Mouse (Mus musculus) ES-E14 (cell line): Measurements from ENCODE around the gene Slc4a1.

Experiments used
- CHD2 ChIP-seq: IDR thresholded peaks from 2 replicates; pipeline ENCODE4 v1.6.1; 2014; ENCODE audit warnings: mild to moderate bottlenecking, low read depth, low read length, inconsistent platforms
- HCFC1 ChIP-seq: IDR thresholded peaks from 2 replicates; pipeline ENCODE4 v1.6.1; 2012; ENCODE audit warnings: low read length, inconsistent platforms, borderline replicate concordance; ENCODE audit not compliant: insufficient read depth
- MAFK ChIP-seq: IDR thresholded peaks from 2 replicates; pipeline ENCODE4 v1.6.1; 2014; ENCODE audit warnings: mild to moderate bottlenecking, low read depth, low read length, inconsistent platforms; ENCODE audit not compliant: insufficient read depth
- ZC3H11A ChIP-seq: IDR thresholded peaks from 2 replicates; pipeline ENCODE4 v1.6.1; 2012; ENCODE audit warnings: low read depth, mild to moderate bottlenecking, inconsistent platforms, low read length, borderline replicate concordance
- ZNF384 ChIP-seq: IDR thresholded peaks from 2 replicates; pipeline ENCODE4 v1.6.1; 2012; ENCODE audit warnings: low read depth, low read length, inconsistent platforms

GRCm38 (mm10) chr11:102405544-102406285 lies 39.7 kb upstream of the Slc4a1 start:
- TF ChIP-seq ZNF384 = no peak
- TF ChIP-seq MAFK = no peak
- TF ChIP-seq CHD2 = no peak
- TF ChIP-seq ZC3H11A = no peak
- TF ChIP-seq HCFC1 = no peak
